ENCODE assay signal across 8 mouse cellular contexts in the genomic region with DNA sequence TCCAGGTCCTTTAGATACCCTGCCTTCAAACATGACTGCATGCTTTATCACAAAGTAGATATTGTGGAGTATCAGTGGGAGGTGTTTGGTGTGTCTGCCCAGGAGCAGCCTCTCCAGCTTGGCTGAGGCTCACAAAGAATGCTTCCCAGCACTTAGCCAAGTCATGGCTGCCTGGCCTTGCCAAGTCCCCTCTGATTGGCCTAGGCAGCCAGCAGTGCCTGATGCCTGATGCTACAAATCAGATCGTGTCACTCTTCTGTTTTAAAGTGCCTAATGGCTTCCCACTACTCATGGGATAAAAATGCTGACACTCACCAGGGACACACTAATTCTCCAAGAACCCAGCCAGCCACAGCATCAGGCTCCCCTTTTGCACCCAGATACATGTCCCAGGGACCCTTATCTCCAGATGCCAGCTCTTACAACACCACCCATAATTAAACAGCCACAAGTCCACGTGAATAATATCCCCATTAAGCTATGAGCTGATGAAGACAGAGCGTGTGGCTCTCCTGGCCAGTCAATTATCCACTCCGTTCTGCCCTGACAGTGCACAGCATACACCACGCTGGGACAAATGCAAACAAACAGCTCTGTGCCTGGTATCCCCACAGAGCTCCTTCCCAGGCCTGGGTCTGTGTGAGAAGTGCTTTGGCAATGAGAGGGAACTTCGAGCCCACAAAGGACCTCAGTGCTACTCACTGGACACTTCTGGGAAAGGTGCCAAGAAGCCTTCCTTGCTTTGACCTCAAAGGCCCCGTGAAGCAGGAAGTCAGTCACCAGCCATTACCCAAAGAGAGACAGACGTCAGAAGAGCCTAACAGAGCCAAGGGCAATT.
A peak's percentile ranks its signal among the peaks of the same experiment; 100 is the strongest.
DNase-seq lines count a peak whose midpoint lies in the region; ATAC-seq and TF ChIP-seq lines count a peak whose summit lies in the region.

No protein-coding gene starts in this region.

- H3K27ac ChIP-seq in heart, embryonic 15.5 days: peak overlapping the region; percentile 86
- H3K27ac ChIP-seq in kidney, embryonic 15.5 days: peak overlapping the region; percentile 64
- H3K27ac ChIP-seq in liver, embryonic 14.5 days: no peak overlapping the region

- H3K9me3 ChIP-seq in heart, embryonic 15.5 days (replicated peaks): no peaks in the 10 kb centered on the region
- H3K9me3 ChIP-seq in kidney, embryonic 15.5 days (replicated peaks): no peaks in the 10 kb centered on the region
- no peaks in the 10 kb centered on the region for H3K9me3 ChIP-seq in liver, embryonic 14.5 days (ENCODE audit: control insufficient read depth, low read length)

- peak; percentile 38 for ATAC-seq in erythroblast, adult 5-6 weeks (replicated peaks; ENCODE audit: low FRiP score, poor library complexity, severe bottlenecking)
- ATAC-seq in heart, embryonic 15.5 days (replicated peaks; ENCODE audit: insufficient number of reproducible peaks, insufficient read depth, low FRiP score, low read depth): peak; percentile 84
- peak; percentile 40; the same call in 1 of the 2 replicates for ATAC-seq in kidney, embryonic 15.5 days (replicated peaks; ENCODE audit: low FRiP score)
- ATAC-seq in liver, embryonic 14.5 days (ENCODE audit: insufficient read depth): peak; percentile 36; the same call in 1 of the 2 replicates

- no peak overlapping the region for H3K9ac ChIP-seq in heart, embryonic 15.5 days
- H3K9ac ChIP-seq in kidney, embryonic 15.5 days: no peak overlapping the region
- no peak overlapping the region for H3K9ac ChIP-seq in liver, embryonic 14.5 days (replicated peaks)

- H3K4me2 ChIP-seq in heart, embryonic 15.5 days: peak overlapping the region; percentile 14; the same call in 1 of the 2 replicates
- no peak overlapping the region for H3K4me2 ChIP-seq in kidney, embryonic 15.5 days
- no peak overlapping the region for H3K4me2 ChIP-seq in liver, embryonic 14.5 days (ENCODE audit: low read depth)

- peaks cover 27% of the 10 kb centered on the region for H3K4me1 ChIP-seq in heart, embryonic 15.5 days (replicated peaks)
- peaks cover 15% of the 10 kb centered on the region for H3K4me1 ChIP-seq in kidney, embryonic 15.5 days
- peaks cover 0 to 27% of the 10 kb centered on the region in 2 experiments; a peak in 2 of 4 replicates for H3K4me1 ChIP-seq in liver, embryonic 14.5 days (replicated peaks; ENCODE audit: control insufficient read depth in 2 of 2, insufficient read depth in 2 of 2, low read length in 1 of 2)

- DNase-seq in right cerebral cortex, adult 18-20 months: peak; percentile 38
- no peak for DNase-seq in right cerebral cortex, postnatal 4 days
- DNase-seq in liver, embryonic 14.5 days (ENCODE audit: low read depth in 3 of 3, low spot score in 3 of 3): no peak
- peak; percentile 26 for DNase-seq in naive thymus-derived CD4-positive, alpha-beta T cell, adult 2 months (ENCODE audit: low read depth)
- no peak for DNase-seq in thymus, adult 18-20 months

- H3K27me3 ChIP-seq in heart, embryonic 15.5 days: no peaks in the 10 kb centered on the region
- H3K27me3 ChIP-seq in kidney, embryonic 15.5 days: no peaks in the 10 kb centered on the region
- no peaks in the 10 kb centered on the region for H3K27me3 ChIP-seq in liver, embryonic 14.5 days (ENCODE audit: control insufficient read depth, insufficient read depth, low read length)

- TF ChIP-seq CTCF in liver, embryonic 14.5 days (IDR thresholded peaks at IDR 0.05; ENCODE audit: low read depth): no peak

- 0 out of 2 replicates have a peak, but pooled peaks have one; percentile 18 for TF ChIP-seq EP300 in liver, embryonic 14.5 days (IDR thresholded peaks at IDR 0.05; ENCODE audit: low read depth)

- no peaks in the 10 kb centered on the region for H3K36me3 ChIP-seq in heart, embryonic 15.5 days
- peaks cover 7% of the 10 kb centered on the region; the same call in 1 of the 2 replicates for H3K36me3 ChIP-seq in kidney, embryonic 15.5 days
- H3K36me3 ChIP-seq in liver, embryonic 14.5 days (replicated peaks; ENCODE audit: control insufficient read depth, insufficient read depth, low read depth): no peaks in the 10 kb centered on the region

- WGBS in heart, embryonic 15.5 days: 21% methylated on average over 8 of the region's 8 CpGs
- 33% methylated on average over 8 of the region's 8 CpGs for WGBS in kidney, embryonic 15.5 days
- WGBS in liver, embryonic 14.5 days (ENCODE audit: insufficient replicate concordance): 42% methylated on average over 8 of the region's 8 CpGs

- no peak overlapping the region for H3K4me3 ChIP-seq in heart, embryonic 15.5 days
- no peak overlapping the region for H3K4me3 ChIP-seq in kidney, embryonic 15.5 days (replicated peaks)
- no peak overlapping the region for H3K4me3 ChIP-seq in liver, embryonic 14.5 days (ENCODE audit: insufficient read depth in 1 of 2, low read depth in 2 of 2, low read length in 2 of 2)

Comparison
In these comparisons a context has a peak if more than half of its experiments do, and no peak if none do; other contexts are left out.
1. DNase-seq: peak in right cerebral cortex, adult 18-20 months (single experiment) and naive thymus-derived CD4-positive, alpha-beta T cell, adult 2 months (single experiment); none in right cerebral cortex, postnatal 4 days (single experiment), liver, embryonic 14.5 days (0 of 3) and thymus, adult 18-20 months (0 of 2).
2. Peak in every context shown above with its lines, with median percentiles within 50 percentile points of each other: ATAC-seq.